Comparison of ENCODE assay signal across 11 mouse cellular contexts in genomic region chr4:141295774-141296186, GRCm38 (mm10). TPM values are rescaled to one million over a fixed set of nuclear protein-coding genes. Genes with fewer than 3 reads are reported as not detected.
A peak's percentile ranks its signal among the peaks of the same experiment; 100 is the strongest.
DNase-seq lines count a peak whose midpoint lies in the region; ATAC-seq and TF ChIP-seq lines count a peak whose summit lies in the region.
"Had no signal": no experiment of that assay in that cellular context is flagged by ENCODE, and none has a peak within 500 bp of the region (broad histone marks: within the 10 kb centered on the region; RNA-seq: fewer than 3 reads in every experiment).

No protein-coding gene starts in this region.

- H3K9ac ChIP-seq in lung, embryonic 14.5 days: peak overlapping the region; percentile 29
- H3K9ac ChIP-seq in forebrain, embryonic 13.5 days: no peak overlapping the region; the same call in 1 of the 2 replicates
- H3K9ac ChIP-seq in liver, embryonic 14.5 days (replicated peaks): no peak overlapping the region

- H3K27me3 ChIP-seq in lung, embryonic 14.5 days (ENCODE audit: insufficient read depth, low read length): peaks cover 29% of the 10 kb centered on the region
- H3K27me3 ChIP-seq in forebrain, embryonic 13.5 days: peaks cover 84% of the 10 kb centered on the region
- peaks cover 38% of the 10 kb centered on the region for H3K27me3 ChIP-seq in liver, embryonic 14.5 days (ENCODE audit: control insufficient read depth, insufficient read depth, low read length)

- peak; percentile 55 for DNase-seq in lung, embryonic 14.5 days
- DNase-seq in lung, postnatal 4 days: no peak
- no peak for DNase-seq in liver, embryonic 14.5 days (ENCODE audit: low read depth in 3 of 3, low spot score in 3 of 3)
- DNase-seq in thymus, postnatal 10 days (ENCODE audit: low spot score in 2 of 2): peak; percentile 37 to 44
- no peak for DNase-seq in left cerebral cortex, postnatal 14 days (ENCODE audit: low spot score in 2 of 2)
- no peak for DNase-seq in frontal cortex, adult 2 months (ENCODE audit: extremely low spot score in 1 of 2, low spot score in 1 of 2)
- no peak for DNase-seq in cerebellum, adult 11-12 months
- DNase-seq: cerebellum, adult 9-10 months; heart, adult 11 months had no signal

- H3K4me2 ChIP-seq in lung, embryonic 14.5 days: peak overlapping the region; percentile 48
- H3K4me2 ChIP-seq in forebrain, embryonic 13.5 days: peak overlapping the region; percentile 45
- H3K4me2 ChIP-seq in liver, embryonic 14.5 days (ENCODE audit: low read depth): peak overlapping the region; percentile 18; the same call in 1 of the 2 replicates

- H3K27ac ChIP-seq in lung, embryonic 14.5 days (ENCODE audit: low read depth): no peak overlapping the region
- no peak overlapping the region for H3K27ac ChIP-seq in forebrain, embryonic 13.5 days
- no peak overlapping the region for H3K27ac ChIP-seq in liver, embryonic 14.5 days

- intact Hi-C loops in left cerebral cortex, postnatal 14 days (cut with DNase I): no loop called here

- H3K4me1 ChIP-seq in lung, embryonic 14.5 days (ENCODE audit: insufficient read depth): peaks cover 10% of the 10 kb centered on the region
- H3K4me1 ChIP-seq in forebrain, embryonic 13.5 days: peaks cover 17% of the 10 kb centered on the region
- H3K4me1 ChIP-seq in liver, embryonic 14.5 days (replicated peaks; ENCODE audit: control insufficient read depth in 2 of 2, insufficient read depth in 2 of 2, low read length in 1 of 2): no peaks in the 10 kb centered on the region; a peak in 1 of 4 replicates

- no peaks in the 10 kb centered on the region for H3K36me3 ChIP-seq in lung, embryonic 14.5 days (ENCODE audit: insufficient read depth)
- no peaks in the 10 kb centered on the region for H3K36me3 ChIP-seq in forebrain, embryonic 13.5 days (ENCODE audit: poor library complexity, severe bottlenecking)
- no peaks in the 10 kb centered on the region for H3K36me3 ChIP-seq in liver, embryonic 14.5 days (replicated peaks; ENCODE audit: control insufficient read depth, insufficient read depth, low read depth)

- TF ChIP-seq EP300 in liver, embryonic 14.5 days (IDR thresholded peaks at IDR 0.05; ENCODE audit: low read depth): no peak

- 0 out of 2 replicates have a peak, but pooled peaks have one; percentile 15 for ATAC-seq in lung, embryonic 14.5 days (ENCODE audit: insufficient read depth)
- ATAC-seq in forebrain, embryonic 13.5 days: no peak
- no peak for ATAC-seq in liver, embryonic 14.5 days (ENCODE audit: insufficient read depth)

- TF ChIP-seq CTCF in lung, embryonic 14.5 days (IDR thresholded peaks at IDR 0.05; ENCODE audit: low read depth): no peak
- TF ChIP-seq CTCF in liver, embryonic 14.5 days (IDR thresholded peaks at IDR 0.05; ENCODE audit: low read depth): no peak

- 0 out of 2 replicates have a peak overlapping the region, but pooled peaks have one; percentile 8 for H3K4me3 ChIP-seq in lung, embryonic 14.5 days (ENCODE audit: low read depth, low read length)
- H3K4me3 ChIP-seq in forebrain, embryonic 13.5 days: 0 out of 2 replicates have a peak overlapping the region, but pooled peaks have one; percentile 9
- H3K4me3 ChIP-seq in liver, embryonic 14.5 days (ENCODE audit: insufficient read depth in 1 of 2, low read depth in 2 of 2, low read length in 2 of 2): no peak overlapping the region

- H3K9me3 ChIP-seq in lung, embryonic 14.5 days (ENCODE audit: low read depth, low read length): no peaks in the 10 kb centered on the region
- H3K9me3 ChIP-seq in forebrain, embryonic 13.5 days (replicated peaks): no peaks in the 10 kb centered on the region
- H3K9me3 ChIP-seq in liver, embryonic 14.5 days (ENCODE audit: control insufficient read depth, low read length): no peaks in the 10 kb centered on the region

- 7% methylated on average over 15 of the region's 15 CpGs for WGBS in lung, embryonic 14.5 days
- WGBS in forebrain, embryonic 13.5 days: 6% methylated on average over 10 of the region's 15 CpGs
- 10% methylated on average over 13 of the region's 15 CpGs for WGBS in liver, embryonic 14.5 days (ENCODE audit: insufficient replicate concordance)

RNA-seq across cellular contexts. Expression of gene Epha2, which starts 5.3 kb away (rescaled TPM):
- polyA plus RNA-seq in lung, embryonic 14.5 days (2014; fragmentation: Nextera tagmentation; extraction: Ambion mirVana): 6.9 and 7.6 TPM in 2 replicates
- 1.0 and 1.3 TPM in 2 replicates for polyA plus RNA-seq in forebrain, embryonic 13.5 days (2015; fragmentation: Nextera tagmentation; extraction: Ambion mirVana)
- 1.6 TPM in 2 replicates for polyA plus RNA-seq in liver, embryonic 14.5 days (2012; rRNA removed)
- 0.29 and 0.45 TPM in 2 replicates for polyA plus RNA-seq in liver, embryonic 14.5 days (2014; fragmentation: Nextera tagmentation; extraction: Ambion mirVana)
- 1 to 10 TPM; 2.2 to 2.7 TPM for total RNA-seq in left cerebral cortex, postnatal 14 days (2021)
- polyA plus RNA-seq in frontal cortex, adult 2 months (2012; rRNA removed): 2.3 and 2.6 TPM in 2 replicates

RNA-seq across cellular contexts. Expression of gene Arhgef19, which starts 56.5 kb away (rescaled TPM):
- polyA plus RNA-seq in lung, embryonic 14.5 days (2014; fragmentation: Nextera tagmentation; extraction: Ambion mirVana): 20.1 and 21.1 TPM in 2 replicates
- 0.96 and 1.2 TPM in 2 replicates for polyA plus RNA-seq in forebrain, embryonic 13.5 days (2015; fragmentation: Nextera tagmentation; extraction: Ambion mirVana)
- polyA plus RNA-seq in liver, embryonic 14.5 days (2012; rRNA removed): 0.88 and 0.92 TPM in 2 replicates
- polyA plus RNA-seq in liver, embryonic 14.5 days (2014; fragmentation: Nextera tagmentation; extraction: Ambion mirVana): 0.57 and 0.72 TPM in 2 replicates
- total RNA-seq in left cerebral cortex, postnatal 14 days (2021): 10 to 100 TPM in 1 of 2 experiments, 1 to 10 TPM in 1; 9.2 to 10.5 TPM
- 10.4 and 11.8 TPM in 2 replicates for polyA plus RNA-seq in frontal cortex, adult 2 months (2012; rRNA removed)
- total RNA-seq: megakaryocyte-erythroid progenitor cell, adult 5-6 weeks had no signal

Comparison
In these comparisons a context has a peak if more than half of its experiments do, and no peak if none do; other contexts are left out.
1. DNase-seq: peak in lung, embryonic 14.5 days (single experiment) and thymus, postnatal 10 days (2 of 2); none in lung, postnatal 4 days (0 of 2), liver, embryonic 14.5 days (0 of 3), left cerebral cortex, postnatal 14 days (0 of 2), frontal cortex, adult 2 months (0 of 2) and cerebellum, adult 11-12 months (single experiment).
2. H3K4me3 ChIP-seq: peak in lung, embryonic 14.5 days (single experiment) and forebrain, embryonic 13.5 days (single experiment); none in liver, embryonic 14.5 days (0 of 2).
3. Peak in every context shown above with its lines, with median percentiles within 50 percentile points of each other: H3K4me2 ChIP-seq.